In the genomic region with DNA sequence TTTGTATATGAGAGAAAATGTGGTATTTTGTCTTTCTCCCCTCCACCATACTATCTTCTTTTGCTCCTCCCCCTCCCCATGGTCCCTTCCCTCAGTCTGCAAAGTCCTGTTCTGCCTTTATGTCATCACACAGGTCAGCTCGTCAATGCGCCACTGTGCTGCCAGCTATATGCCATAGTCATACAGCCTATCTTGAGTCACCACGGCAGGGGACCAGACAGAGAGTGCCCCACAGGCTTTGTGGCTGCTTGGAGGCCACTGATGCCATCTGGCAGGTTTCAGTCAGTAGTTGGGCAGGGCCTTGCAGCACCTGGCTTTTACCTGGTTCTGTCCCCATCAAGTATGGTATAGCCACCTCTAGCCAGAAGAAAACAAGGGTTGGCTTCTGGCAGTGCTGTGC, we compare ENCODE assay signal across 13 mouse cellular contexts.
"Had no signal": no experiment of that assay in that cellular context is flagged by ENCODE, and none has a peak within 500 bp of the region (broad histone marks: within the 10 kb centered on the region; RNA-seq: fewer than 3 reads in every experiment).

No protein-coding gene starts in this region.

- DNase-seq: gastrocnemius, adult 2 months; gastrocnemius, postnatal 10 days; gastrocnemius, postnatal 25 days; heart, adult 2 months; heart, postnatal 14 days; heart, postnatal 4 days; kidney, adult 18-20 months; kidney, adult 8-10 months; kidney, postnatal 10 days; kidney, postnatal 25 days; kidney, postnatal 4 days; liver; liver, embryonic 13.5 days had no signal
